Mouse (Mus musculus): ENCODE measurements around the gene Nisch.

DNA sequence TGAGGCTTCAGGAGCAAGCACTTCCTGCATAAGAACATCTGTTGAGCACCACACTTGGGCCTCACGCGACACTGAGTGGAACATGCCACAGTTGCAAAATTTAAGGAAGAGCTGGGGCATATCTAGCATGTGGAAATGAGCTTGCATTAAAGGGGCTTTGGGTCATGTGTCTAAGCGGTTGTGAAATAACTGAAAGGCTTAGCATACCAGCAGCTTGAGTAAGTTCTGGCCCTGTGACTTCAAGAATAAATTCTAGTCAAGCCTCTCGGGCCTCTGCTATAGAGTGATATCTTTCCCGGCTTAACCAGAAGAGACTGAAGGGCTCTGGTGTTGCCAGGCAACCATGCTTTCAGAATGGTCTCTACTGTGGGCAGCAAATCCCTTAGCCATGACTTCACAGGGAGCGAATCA is 28.0 kb downstream of the Nisch start:
- TF ChIP-seq POLR2A (IDR thresholded peaks at IDR 0.05; ENCODE audit: low read depth, low read length): no peak
- no peak for TF ChIP-seq CTCF (IDR thresholded peaks at IDR 0.05; ENCODE audit: extremely low read depth, insufficient read depth, insufficient read length, insufficient replicate concordance)
